Mouse (Mus musculus) embryonic facial prominence, embryonic 12.5 days (tissue): ENCODE measurements around the gene Qrich2. TPM values are rescaled to one million over a fixed set of nuclear protein-coding genes. Genes with fewer than 3 reads are reported as not detected.
A peak's percentile ranks its signal among the peaks of the same experiment; 100 is the strongest.

Source experiments
- ATAC-seq: fragments of 200-750 bp; cut with Nextera tagmentation; 2 replicates; pipeline ENCODE4 v1.8.0; 2017; ENCODE audit not compliant: insufficient number of reproducible peaks, insufficient read depth, low FRiP score, low TSS enrichment
- H3K27ac ChIP-seq: fragments of 300-500 bp; sonication (generic); 2 replicates; pipeline ENCODE4 v1.5.1; 2016; ENCODE audit warnings: mild to moderate bottlenecking
- H3K27me3 ChIP-seq: fragments of 300-500 bp; sonication (generic); 2 replicates; pipeline ENCODE4 v1.6.1; 2016; ENCODE audit warnings: mild to moderate bottlenecking, moderate library complexity
- H3K36me3 ChIP-seq: fragments of 300-500 bp; sonication (generic); 2 replicates; pipeline ENCODE4 v1.6.1; 2016; ENCODE audit warnings: mild to moderate bottlenecking
- H3K4me1 ChIP-seq: fragments of 300-500 bp; sonication (generic); 2 replicates; pipeline ENCODE4 v1.6.1; 2016
- H3K4me2 ChIP-seq: fragments of 300-500 bp; sonication (generic); replicated peaks from 2 replicates; pipeline ENCODE4 v1.6.1; 2016; ENCODE audit warnings: mild to moderate bottlenecking, moderate library complexity
- H3K4me3 ChIP-seq: fragments of 300-500 bp; sonication (generic); 2 replicates; pipeline ENCODE4 v1.5.1; 2016; ENCODE audit warnings: mild to moderate bottlenecking
- H3K9ac ChIP-seq: fragments of 300-500 bp; sonication (generic); 2 replicates; pipeline ENCODE4 v1.6.1; 2016; ENCODE audit warnings: mild to moderate bottlenecking, moderate library complexity
- H3K9me3 ChIP-seq: fragments of 300-500 bp; sonication (generic); 2 replicates; pipeline ENCODE4 v1.6.1; 2016; ENCODE audit warnings: mild to moderate bottlenecking, moderate library complexity
- WGBS: fragments of 180-500 bp; shearing (Covaris S2); methylation state at CpG from one replicate; pipeline ENCODE4 v1.1.7; 2016; 5-methylcytosine and 5-hydroxymethylcytosine counted together
- polyA plus RNA-seq: library from polyadenylated mRNA; unstranded; fragments of >200 nt; fragmentation: Nextera tagmentation; extraction: Ambion mirVana; gene quantifications from 2 replicates; pipeline ENCODE4 v1.2.1, GENCODE M21; 2016

Gene Qrich2
- polyA plus RNA-seq, 1 experiment from 2014 or later = 0.14 TPM

DNA sequence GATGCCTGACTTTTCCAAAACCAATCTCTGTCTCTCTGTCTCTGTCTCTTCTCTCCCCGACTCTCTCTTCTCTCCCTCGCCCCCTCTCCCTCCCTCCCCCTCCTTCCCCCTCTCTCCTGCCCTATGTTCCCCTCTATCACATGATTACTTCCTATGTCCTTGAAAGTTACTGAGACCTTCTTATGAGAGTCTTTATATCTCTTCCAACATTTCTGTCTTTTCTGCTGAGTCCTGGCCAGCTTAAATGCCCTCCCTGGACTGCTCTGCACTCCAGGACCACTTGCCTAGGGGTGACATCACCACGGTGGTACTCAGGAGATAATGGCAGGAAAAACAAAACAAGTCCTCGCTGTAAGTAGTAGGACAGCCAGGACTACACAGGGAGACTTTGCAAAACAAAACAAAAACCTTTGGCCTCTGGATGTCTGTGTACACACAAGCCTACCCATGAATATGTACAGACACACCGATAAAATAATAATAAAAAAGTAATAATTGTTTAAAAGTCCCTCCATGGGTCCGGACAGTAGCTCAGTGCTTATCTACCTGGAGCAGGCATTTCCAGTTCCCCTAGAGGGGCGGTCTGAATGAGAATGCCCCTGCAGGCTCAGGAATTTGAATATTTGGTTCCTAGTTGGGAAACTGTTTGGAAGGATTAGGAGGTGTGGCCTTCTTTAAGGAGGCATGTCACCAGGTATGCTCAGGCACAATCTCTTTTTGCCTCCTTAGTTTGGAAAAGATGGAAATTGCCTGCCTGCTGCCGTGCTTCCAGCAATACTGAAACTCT is 41.2 kb downstream of the Qrich2 start:
- peaks cover 12% of the 10 kb centered on the region; the same call in 1 of the 2 replicates for H3K4me1 ChIP-seq
- H3K27ac ChIP-seq = no peak overlapping the region
- WGBS = 45% methylated on average over 8 of the region's 8 CpGs

DNA sequence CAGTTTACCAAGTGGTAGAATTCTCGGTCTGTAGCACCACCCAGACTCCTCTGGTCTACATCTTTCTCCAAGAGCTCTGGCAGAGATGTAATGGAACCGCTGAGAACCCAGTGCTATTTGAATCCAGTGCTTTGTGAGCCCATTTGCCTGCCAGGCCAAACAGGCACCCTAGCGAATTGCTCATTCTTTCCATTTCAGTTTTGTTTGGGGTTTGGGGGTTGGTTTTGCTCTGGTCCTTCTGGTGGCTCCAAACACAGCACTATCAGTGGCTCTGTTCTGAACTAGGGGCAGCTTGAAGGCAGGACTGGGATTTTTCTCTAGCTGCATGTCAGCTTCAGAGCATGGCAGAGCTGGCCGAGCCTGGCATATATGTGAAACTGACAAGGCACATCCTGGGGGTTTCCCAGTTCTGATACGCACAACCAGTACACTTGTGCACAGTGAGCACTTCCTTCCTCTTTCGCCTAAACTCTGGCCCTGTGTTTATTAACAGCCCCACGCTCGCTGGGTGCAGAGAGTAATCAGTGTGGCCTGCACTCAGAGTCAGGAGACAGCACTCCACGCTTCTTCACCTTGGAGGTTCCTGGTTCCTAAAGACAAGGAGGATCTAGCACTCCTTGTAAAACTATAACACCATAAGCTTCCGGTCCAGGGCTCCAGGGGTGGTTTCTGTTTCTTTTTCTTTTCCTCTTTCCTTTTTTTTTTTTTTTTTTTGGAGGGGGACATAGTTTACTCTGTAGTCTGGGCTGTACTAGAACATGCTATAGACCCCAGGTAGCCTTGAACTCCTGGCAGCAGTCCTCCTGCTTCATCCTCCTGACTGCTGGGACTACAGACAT is 42.0 kb downstream of the Qrich2 start:
- no peaks in the 10 kb centered on the region for H3K9me3 ChIP-seq
- H3K4me3 ChIP-seq = no peak overlapping the region
- WGBS = 79% methylated on average over 10 of the region's 10 CpGs
- H3K27ac ChIP-seq = no peak overlapping the region
- ATAC-seq = no peak
- H3K9ac ChIP-seq = no peak overlapping the region
- H3K4me2 ChIP-seq = no peak overlapping the region
- H3K36me3 ChIP-seq = no peaks in the 10 kb centered on the region
- peaks cover 11% of the 10 kb centered on the region for H3K4me1 ChIP-seq
- H3K27me3 ChIP-seq = no peaks in the 10 kb centered on the region

More for the DNA sequence above, 41.2 kb downstream of the Qrich2 start:
- Histone ChIP-seq H3K4me2 (no peak overlapping the region), H3K9me3 (no peaks in the 10 kb centered on the region), H3K27me3 (no peaks in the 10 kb centered on the region), H3K36me3 (no peaks in the 10 kb centered on the region), H3K9ac (no peak overlapping the region), H3K4me3 (no peak overlapping the region)
- no peak for ATAC-seq

DNA sequence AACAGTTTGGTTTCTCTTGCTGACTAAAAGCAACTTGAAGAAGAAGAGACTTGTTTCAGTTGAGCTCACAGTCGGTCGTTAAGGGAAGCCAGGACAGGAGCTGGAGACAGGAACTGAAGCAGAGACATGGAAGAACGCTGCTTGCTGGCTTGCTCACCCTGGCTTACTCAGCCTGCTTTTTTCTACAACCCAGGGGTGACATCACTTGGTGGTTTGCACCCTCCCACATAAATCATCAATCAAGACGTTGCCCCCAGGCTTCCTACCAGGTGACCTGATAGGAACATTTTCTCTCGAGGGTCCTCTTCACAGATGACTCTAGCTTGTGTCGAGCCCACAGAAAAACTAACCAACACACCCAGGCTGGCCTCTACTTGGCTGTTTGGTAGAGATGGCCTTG is 42.8 kb downstream of the Qrich2 start:
- no peak overlapping the region for H3K9ac ChIP-seq
- H3K27ac ChIP-seq = no peak overlapping the region
- H3K4me3 ChIP-seq = no peak overlapping the region
- peaks cover 16% of the 10 kb centered on the region for H3K4me1 ChIP-seq
- WGBS = 78% methylated on average over 6 of the region's 6 CpGs
- H3K4me2 ChIP-seq = no peak overlapping the region
- no peak for ATAC-seq
- no peaks in the 10 kb centered on the region for H3K9me3 ChIP-seq
- H3K27me3 ChIP-seq = no peaks in the 10 kb centered on the region
- no peaks in the 10 kb centered on the region for H3K36me3 ChIP-seq

DNA sequence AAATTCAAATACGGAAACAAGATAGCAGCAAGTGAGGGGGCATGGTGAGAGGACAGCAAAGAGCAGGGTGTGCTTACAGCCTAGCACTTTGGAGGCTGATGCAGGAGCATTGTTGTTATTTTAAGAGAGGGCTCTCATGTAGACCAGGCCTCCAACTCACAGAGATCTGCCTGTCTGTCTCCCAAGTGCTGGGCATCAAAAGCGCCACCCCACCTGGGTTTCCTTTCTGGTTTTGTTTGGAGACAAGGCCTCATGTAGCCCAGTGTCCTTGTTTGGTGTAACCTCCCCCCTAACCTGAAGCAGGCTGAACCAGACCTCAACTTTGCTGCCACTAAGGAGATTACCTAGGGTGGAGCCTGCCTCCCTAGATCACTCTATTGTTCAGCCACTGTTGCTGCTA is 43.5 kb downstream of the Qrich2 start:
- Histone ChIP-seq H3K9ac (no peak overlapping the region), H3K4me2 (no peak overlapping the region), H3K4me3 (no peak overlapping the region), H3K36me3 (no peaks in the 10 kb centered on the region), H3K9me3 (no peaks in the 10 kb centered on the region), H3K4me1 (peaks cover 23% of the 10 kb centered on the region), H3K27ac (no peak overlapping the region), H3K27me3 (no peaks in the 10 kb centered on the region)
- no peak for ATAC-seq
- WGBS = 88% methylated on average over 2 of the region's 2 CpGs

DNA sequence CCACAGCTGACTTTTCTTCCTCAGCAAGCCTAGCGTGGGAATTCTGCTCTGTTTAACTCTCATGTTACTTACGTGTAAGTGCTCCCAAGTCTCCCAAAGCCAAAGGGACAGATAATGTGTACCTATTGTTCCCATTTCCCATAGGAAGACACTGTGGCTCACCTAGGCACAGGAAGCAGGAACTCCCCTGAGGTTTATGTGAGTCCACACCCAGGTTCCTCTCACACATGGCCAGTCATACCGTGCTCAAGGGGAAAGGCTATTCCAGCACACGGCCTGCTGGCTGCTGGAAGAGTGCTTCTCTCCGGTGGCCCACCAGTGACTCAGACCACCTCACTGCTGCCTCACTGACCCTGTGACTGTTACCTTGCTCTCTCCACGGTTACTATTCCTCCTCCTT is 44.9 kb downstream of the Qrich2 start:
- Histone ChIP-seq H3K9ac (no peak overlapping the region), H3K9me3 (no peaks in the 10 kb centered on the region), H3K27me3 (no peaks in the 10 kb centered on the region), H3K4me1 (peaks cover 29% of the 10 kb centered on the region), H3K36me3 (no peaks in the 10 kb centered on the region), H3K4me2 (no peak overlapping the region), H3K4me3 (no peak overlapping the region), H3K27ac (no peak overlapping the region)
- no peak for ATAC-seq
- 62% methylated on average over 6 of the region's 6 CpGs for WGBS

DNA sequence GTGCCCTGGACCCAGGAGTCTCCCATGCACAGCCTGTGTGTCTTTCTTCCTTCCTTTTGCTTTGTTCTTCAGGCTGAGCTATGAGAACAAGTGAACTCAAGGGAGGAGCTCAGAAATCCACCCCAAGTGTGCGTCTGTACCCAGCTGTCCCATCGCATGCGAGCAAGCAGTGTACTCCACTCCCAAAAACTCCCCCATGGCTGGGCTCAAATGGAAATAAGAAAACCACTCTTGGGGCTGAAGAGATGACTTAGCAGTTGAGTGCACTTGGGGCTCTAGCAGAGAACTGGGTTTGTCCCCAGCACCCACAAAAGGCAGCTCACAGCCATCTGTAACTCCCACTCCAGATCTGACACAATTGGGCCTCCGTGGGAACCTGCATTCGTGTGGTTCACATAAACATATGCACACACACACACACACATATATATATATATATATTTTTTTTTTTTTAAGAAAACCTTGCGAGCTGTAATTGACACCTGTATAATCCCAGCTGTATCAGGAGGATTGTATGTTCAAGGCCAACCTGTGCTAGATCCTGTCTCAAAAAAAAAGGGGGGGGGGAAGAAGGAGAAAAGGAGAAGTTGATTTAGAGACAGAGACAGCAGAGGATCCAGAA is 47.1 kb downstream of the Qrich2 start:
- H3K27me3 ChIP-seq = no peaks in the 10 kb centered on the region
- WGBS = 51% methylated on average over 6 of the region's 6 CpGs
- no peaks in the 10 kb centered on the region for H3K9me3 ChIP-seq
- ATAC-seq = peak; percentile 31; the same call in 1 of the 2 replicates
- H3K36me3 ChIP-seq = no peaks in the 10 kb centered on the region
- peaks cover 29% of the 10 kb centered on the region for H3K4me1 ChIP-seq
- H3K4me3 ChIP-seq = no peak overlapping the region
- H3K4me2 ChIP-seq = no peak overlapping the region
- H3K27ac ChIP-seq = peak overlapping the region; percentile 93
- H3K9ac ChIP-seq = no peak overlapping the region

DNA sequence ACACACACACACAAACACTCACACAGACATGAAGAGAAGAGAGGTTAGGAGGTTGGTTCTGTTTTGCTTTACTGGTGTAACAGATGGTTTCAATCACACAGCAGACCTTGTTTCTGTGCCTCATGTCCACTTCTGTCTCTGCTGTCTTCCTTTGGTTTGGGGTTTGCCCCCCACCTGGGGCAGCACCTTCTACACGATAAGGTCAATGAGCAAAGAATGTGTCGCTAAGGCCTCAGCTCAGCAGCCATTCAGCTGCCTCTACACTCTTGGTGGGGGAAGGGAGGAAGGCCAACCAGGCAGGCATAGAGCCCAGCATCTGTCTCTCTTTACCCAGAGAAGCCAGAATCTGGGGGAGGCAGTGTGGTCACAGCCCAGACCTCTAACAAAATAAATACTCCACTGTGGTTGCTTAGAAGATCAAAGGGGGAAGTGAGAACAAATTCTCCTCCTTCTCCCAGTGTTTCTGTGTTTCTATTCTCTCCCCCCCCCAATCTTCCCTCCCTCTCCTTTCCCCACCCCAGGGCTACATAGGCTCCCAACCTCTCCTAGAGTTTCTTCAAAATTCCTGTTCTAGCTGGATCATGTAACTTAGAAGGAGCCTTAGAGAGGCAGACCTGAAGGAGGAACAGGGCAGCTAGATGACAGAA is 47.7 kb downstream of the Qrich2 start:
- Histone ChIP-seq H3K9me3 (no peaks in the 10 kb centered on the region), H3K4me2 (peak overlapping the region; percentile 26; the same call in 1 of the 2 replicates), H3K9ac (no peak overlapping the region), H3K27me3 (no peaks in the 10 kb centered on the region), H3K4me1 (peaks cover 33% of the 10 kb centered on the region), H3K36me3 (no peaks in the 10 kb centered on the region), H3K27ac (peak overlapping the region; percentile 93), H3K4me3 (no peak overlapping the region)
- peak; percentile 73 for ATAC-seq
- 7% methylated on average over 2 of the region's 2 CpGs for WGBS

DNA sequence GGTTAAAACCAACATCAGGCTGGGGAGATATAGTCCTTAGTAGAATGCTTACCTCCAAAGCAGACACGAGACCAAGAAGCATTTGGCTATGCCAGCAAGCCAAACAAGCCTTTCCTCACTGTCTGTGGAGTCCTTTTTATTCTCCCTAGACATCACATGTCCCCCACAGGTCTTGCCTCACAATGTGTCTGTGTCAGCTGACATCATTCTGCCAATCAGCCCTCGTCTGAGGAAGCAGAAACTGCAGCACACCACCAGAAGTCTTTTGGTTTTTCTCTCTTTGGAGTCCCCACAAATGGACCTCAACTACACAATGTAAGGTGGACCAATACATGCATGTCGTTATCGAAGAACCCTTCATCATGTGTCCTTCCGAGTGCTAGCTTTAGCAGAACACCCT is 49.0 kb downstream of the Qrich2 start:
- peaks cover 37% of the 10 kb centered on the region for H3K4me1 ChIP-seq
- no peak for ATAC-seq
- H3K9ac ChIP-seq = no peak overlapping the region
- H3K27me3 ChIP-seq = no peaks in the 10 kb centered on the region
- no peaks in the 10 kb centered on the region for H3K36me3 ChIP-seq
- no peak overlapping the region for H3K4me2 ChIP-seq
- no peaks in the 10 kb centered on the region for H3K9me3 ChIP-seq
- WGBS = 87% methylated on average over 5 of the region's 5 CpGs
- no peak overlapping the region for H3K4me3 ChIP-seq
- H3K27ac ChIP-seq = no peak overlapping the region

DNA sequence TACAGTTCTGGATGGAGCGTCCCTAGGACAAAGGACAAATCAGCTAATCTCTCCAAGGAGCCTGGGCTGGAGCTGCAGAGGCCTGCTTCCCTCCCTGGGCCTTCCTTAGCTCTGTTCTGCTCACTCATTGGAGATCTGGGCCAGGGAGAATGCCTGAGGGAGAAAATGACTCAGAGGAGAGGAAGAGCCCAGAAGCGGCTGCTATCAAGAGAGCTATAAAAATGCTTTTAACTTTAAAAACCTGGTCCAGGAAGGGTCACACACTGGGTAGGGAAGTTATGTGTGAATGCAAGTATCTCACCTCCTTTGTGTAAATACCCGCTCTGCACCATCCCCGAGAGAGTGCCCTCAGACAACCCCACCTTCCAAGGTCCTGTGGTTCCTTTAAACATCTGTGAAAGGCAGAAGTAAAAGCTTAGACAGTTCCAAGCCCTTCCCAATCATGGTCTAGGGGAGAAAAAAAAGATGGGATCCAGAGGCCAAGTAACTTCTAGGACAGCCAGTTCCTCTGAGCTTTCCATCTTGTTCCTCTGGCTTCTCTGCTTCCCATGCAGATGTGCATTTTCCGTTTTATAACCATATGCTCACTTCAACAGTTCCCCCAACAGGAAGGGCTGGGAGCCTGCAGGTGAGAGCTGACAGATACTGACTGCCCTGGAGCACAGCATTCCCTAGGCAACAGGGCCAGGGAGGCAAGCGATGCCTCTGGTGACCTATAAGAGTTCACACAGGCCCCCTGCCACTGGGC is 49.7 kb downstream of the Qrich2 start:
- no peak for ATAC-seq
- H3K4me2 ChIP-seq = no peak overlapping the region
- no peaks in the 10 kb centered on the region for H3K9me3 ChIP-seq
- H3K27ac ChIP-seq = 0 out of 2 replicates have a peak overlapping the region, but pooled peaks have one; percentile 18
- no peak overlapping the region for H3K4me3 ChIP-seq
- WGBS = 58% methylated on average over 6 of the region's 6 CpGs
- no peak overlapping the region for H3K9ac ChIP-seq
- no peaks in the 10 kb centered on the region for H3K27me3 ChIP-seq
- H3K4me1 ChIP-seq = peaks cover 43% of the 10 kb centered on the region
- H3K36me3 ChIP-seq = no peaks in the 10 kb centered on the region

DNA sequence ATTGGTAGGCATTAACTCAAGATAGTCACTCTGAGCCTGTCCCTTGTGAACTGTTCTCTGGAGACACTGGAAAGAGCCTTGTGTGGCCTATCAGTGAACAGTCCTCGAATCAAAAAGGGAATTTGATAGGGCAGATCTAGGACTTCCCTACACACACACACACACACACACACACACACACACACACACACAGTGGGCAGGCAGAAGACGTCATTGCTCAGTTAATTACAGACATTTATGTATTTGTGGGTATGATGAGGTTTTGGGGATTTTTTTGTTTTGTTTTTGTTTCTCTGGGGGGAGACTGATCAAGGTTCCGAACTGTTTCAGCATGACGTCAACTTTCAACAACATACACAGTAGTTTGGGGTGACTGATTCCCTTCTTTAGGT is 52.4 kb downstream of the Qrich2 start:
- no peaks in the 10 kb centered on the region for H3K27me3 ChIP-seq
- no peaks in the 10 kb centered on the region for H3K36me3 ChIP-seq
- peak overlapping the region; percentile 99 for H3K4me2 ChIP-seq
- peak overlapping the region; percentile 74; the same call in 1 of the 2 replicates for H3K4me3 ChIP-seq
- no peak for ATAC-seq
- WGBS = 71% methylated on average over 4 of the region's 4 CpGs
- H3K27ac ChIP-seq = peak overlapping the region; percentile 77
- peaks cover 33% of the 10 kb centered on the region for H3K4me1 ChIP-seq
- no peaks in the 10 kb centered on the region for H3K9me3 ChIP-seq
- peak overlapping the region; percentile 92 for H3K9ac ChIP-seq
